Mouse (Mus musculus): ENCODE results near the gene Ecpas. TPM values are rescaled to one million over a fixed set of nuclear protein-coding genes. Genes with fewer than 3 reads are reported as not detected.

Gene Ecpas
- total and polyA plus RNA-seq, 3 experiments: 16.1 to 219 (median 182) TPM

- H3K36me3 ChIP-seq (ENCODE audit: control insufficient read depth, insufficient read depth, low read length): peaks cover 11% of the 10 kb centered on the region
- no peak for DNase-seq
- H3K9ac ChIP-seq (ENCODE audit: low read depth, low read length): no peak overlapping the region
- H3K27me3 ChIP-seq (ENCODE audit: control insufficient read depth, insufficient read depth, low read length): no peaks in the 10 kb centered on the region
- WGBS: 28% methylated on average over 3 of the region's 3 CpGs
- TF ChIP-seq EP300 (IDR thresholded peaks at IDR 0.05; ENCODE audit: insufficient read depth, low read depth, low read length) (no peak), CTCF (IDR thresholded peaks at IDR 0.05) (peak; percentile 26; the same call in 1 of the 2 replicates)
- H3K4me1 ChIP-seq (ENCODE audit: control insufficient read depth, insufficient read depth, low read length): peaks cover 5% of the 10 kb centered on the region
- peaks cover 2% of the 10 kb centered on the region for H3K79me2 ChIP-seq (replicated peaks; ENCODE audit: control insufficient read depth, insufficient read depth, low read length)
- intact Hi-C loops (cut with DNase I): no loop called here
- no peak overlapping the region for H3K4me3 ChIP-seq
- no peak overlapping the region for H3K27ac ChIP-seq
Observed at GRCm38 (mm10) chr4:58887626-58888025, 24.9 kb downstream of the Ecpas start.

- Histone ChIP-seq H3K9ac (ENCODE audit: low read depth, low read length) (no peak overlapping the region), H3K79me2 (replicated peaks; ENCODE audit: control insufficient read depth, insufficient read depth, low read length) (peaks cover 2% of the 10 kb centered on the region), H3K27me3 (ENCODE audit: control insufficient read depth, insufficient read depth, low read length) (no peaks in the 10 kb centered on the region), H3K36me3 (ENCODE audit: control insufficient read depth, insufficient read depth, low read length) (peaks cover 11% of the 10 kb centered on the region), H3K4me3 (no peak overlapping the region), H3K27ac (no peak overlapping the region), H3K4me1 (ENCODE audit: control insufficient read depth, insufficient read depth, low read length) (peaks cover 5% of the 10 kb centered on the region)
- intact Hi-C loops (cut with DNase I): no loop called here
- WGBS: 80% methylated on average over 3 of the region's 3 CpGs
- TF ChIP-seq CTCF (IDR thresholded peaks at IDR 0.05): no peak
- TF ChIP-seq EP300 (IDR thresholded peaks at IDR 0.05; ENCODE audit: insufficient read depth, low read depth, low read length): no peak
- no peak for TF ChIP-seq POLR2A (IDR thresholded peaks at IDR 0.05; ENCODE audit: insufficient read depth, low read depth, low read length)
- DNase-seq: no peak
Observed at GRCm38 (mm10) chr4:58886778-58887177, 25.8 kb downstream of the Ecpas start.

- Histone ChIP-seq H3K4me3 (no peak overlapping the region), H3K27ac (no peak overlapping the region), H3K4me1 (ENCODE audit: control insufficient read depth, insufficient read depth, low read length) (peaks cover 5% of the 10 kb centered on the region), H3K9ac (ENCODE audit: low read depth, low read length) (no peak overlapping the region), H3K79me2 (replicated peaks; ENCODE audit: control insufficient read depth, insufficient read depth, low read length) (peaks cover 2% of the 10 kb centered on the region), H3K27me3 (ENCODE audit: control insufficient read depth, insufficient read depth, low read length) (no peaks in the 10 kb centered on the region), H3K36me3 (ENCODE audit: control insufficient read depth, insufficient read depth, low read length) (peaks cover 8% of the 10 kb centered on the region)
- WGBS: 79% methylated on average over 5 of the region's 5 CpGs
- DNase-seq: no peak
- no peak for TF ChIP-seq EP300 (IDR thresholded peaks at IDR 0.05; ENCODE audit: insufficient read depth, low read depth, low read length)
- no peak for TF ChIP-seq POLR2A (IDR thresholded peaks at IDR 0.05; ENCODE audit: insufficient read depth, low read depth, low read length)
- TF ChIP-seq CTCF (IDR thresholded peaks at IDR 0.05): no peak
- intact Hi-C loops (cut with DNase I): no loop called here
Observed at GRCm38 (mm10) chr4:58885341-58885740, 27.2 kb downstream of the Ecpas start.

- Histone ChIP-seq H3K36me3 (ENCODE audit: control insufficient read depth, insufficient read depth, low read length) (peaks cover 8% of the 10 kb centered on the region), H3K27me3 (ENCODE audit: control insufficient read depth, insufficient read depth, low read length) (no peaks in the 10 kb centered on the region), H3K4me1 (ENCODE audit: control insufficient read depth, insufficient read depth, low read length) (peaks cover 5% of the 10 kb centered on the region), H3K79me2 (replicated peaks; ENCODE audit: control insufficient read depth, insufficient read depth, low read length) (peaks cover 2% of the 10 kb centered on the region), H3K27ac (no peak overlapping the region), H3K4me3 (no peak overlapping the region), H3K9ac (ENCODE audit: low read depth, low read length) (no peak overlapping the region)
- DNase-seq: no peak
- WGBS: 28% methylated on average over 2 of the region's 2 CpGs
- TF ChIP-seq EP300 (IDR thresholded peaks at IDR 0.05; ENCODE audit: insufficient read depth, low read depth, low read length) (no peak), CTCF (IDR thresholded peaks at IDR 0.05) (no peak), POLR2A (IDR thresholded peaks at IDR 0.05; ENCODE audit: insufficient read depth, low read depth, low read length) (no peak)
- intact Hi-C loops (cut with DNase I): no loop called here
Observed at GRCm38 (mm10) chr4:58883841-58884240, 28.7 kb downstream of the Ecpas start.

GRCm38 (mm10) chr4:58874373-58874772, 38.2 kb downstream of the Ecpas start:
- Histone ChIP-seq H3K4me3 (no peak overlapping the region), H3K27me3 (ENCODE audit: control insufficient read depth, insufficient read depth, low read length) (no peaks in the 10 kb centered on the region), H3K4me1 (ENCODE audit: control insufficient read depth, insufficient read depth, low read length) (no peaks in the 10 kb centered on the region), H3K36me3 (ENCODE audit: control insufficient read depth, insufficient read depth, low read length) (peaks cover 4% of the 10 kb centered on the region), H3K9ac (ENCODE audit: low read depth, low read length) (no peak overlapping the region), H3K27ac (no peak overlapping the region), H3K79me2 (replicated peaks; ENCODE audit: control insufficient read depth, insufficient read depth, low read length) (no peaks in the 10 kb centered on the region)
- intact Hi-C loops (cut with DNase I): no loop called here
- no peak for DNase-seq
- 93% methylated on average over 4 of the region's 4 CpGs for WGBS
- TF ChIP-seq EP300 (IDR thresholded peaks at IDR 0.05; ENCODE audit: insufficient read depth, low read depth, low read length) (no peak), POLR2A (IDR thresholded peaks at IDR 0.05; ENCODE audit: insufficient read depth, low read depth, low read length) (no peak), CTCF (IDR thresholded peaks at IDR 0.05) (no peak)

- DNase-seq: peak in 1 of 2 experiments; percentile 40
- intact Hi-C loops (cut with DNase I): no loop called here
- 72% methylated on average over 6 of the region's 6 CpGs for WGBS
Observed at GRCm38 (mm10) chr4:58867242-58867641, 45.3 kb downstream of the Ecpas start.

More at GRCm38 (mm10) chr4:58867242-58867641, 45.3 kb downstream of the Ecpas start:
- Histone ChIP-seq H3K27me3 (ENCODE audit: control insufficient read depth, insufficient read depth, low read length) (no peaks in the 10 kb centered on the region), H3K9ac (ENCODE audit: low read depth, low read length) (no peak overlapping the region), H3K27ac (no peak overlapping the region), H3K4me3 (no peak overlapping the region), H3K36me3 (ENCODE audit: control insufficient read depth, insufficient read depth, low read length) (no peaks in the 10 kb centered on the region), H3K79me2 (replicated peaks; ENCODE audit: control insufficient read depth, insufficient read depth, low read length) (peaks cover 3% of the 10 kb centered on the region; the same call in 1 of the 2 replicates), H3K4me1 (ENCODE audit: control insufficient read depth, insufficient read depth, low read length) (no peaks in the 10 kb centered on the region)
- TF ChIP-seq CTCF (IDR thresholded peaks at IDR 0.05) (no peak), POLR2A (IDR thresholded peaks at IDR 0.05; ENCODE audit: insufficient read depth, low read depth, low read length) (no peak), EP300 (IDR thresholded peaks at IDR 0.05; ENCODE audit: insufficient read depth, low read depth, low read length) (no peak)

Data from heart, adult 2 months (tissue).